24 mouse cellular contexts compared by ENCODE assay signal in genomic region chr12:25323171-25323570, GRCm38 (mm10).
"Had no signal": no experiment of that assay in that cellular context is flagged by ENCODE, and none has a peak within 500 bp of the region (broad histone marks: within the 10 kb centered on the region; RNA-seq: fewer than 3 reads in every experiment).

No protein-coding gene starts in this region.

- H3K27ac ChIP-seq: heart, adult 2 months; hindbrain, embryonic 10.5 days; hindbrain, embryonic 12.5 days; hindbrain, embryonic 14.5 days; intestine, embryonic 15.5 days; layer of hippocampus, adult 2 months; left cerebral cortex, adult 2 months; limb, embryonic 10.5 days; limb, embryonic 12.5 days; liver, embryonic 13.5 days; liver, embryonic 15.5 days had no signal

- H3K4me3 ChIP-seq: heart, adult 2 months; heart, embryonic 12.5 days; hindbrain, embryonic 10.5 days; hindbrain, embryonic 12.5 days; intestine, embryonic 15.5 days; layer of hippocampus, adult 2 months; left cerebral cortex, adult 2 months; limb, embryonic 10.5 days; limb, embryonic 12.5 days; liver, embryonic 13.5 days; liver, embryonic 15.5 days had no signal

- H3K4me1 ChIP-seq: hindbrain, embryonic 10.5 days; hindbrain, embryonic 12.5 days; intestine, embryonic 15.5 days; limb, embryonic 10.5 days; limb, embryonic 12.5 days; liver, embryonic 13.5 days; liver, embryonic 15.5 days had no signal

- H3K9me3 ChIP-seq: heart, embryonic 12.5 days; hindbrain, embryonic 10.5 days; hindbrain, embryonic 12.5 days; intestine, embryonic 15.5 days; limb, embryonic 10.5 days; limb, embryonic 12.5 days; liver, embryonic 13.5 days; liver, embryonic 15.5 days had no signal

- H3K27me3 ChIP-seq: heart, embryonic 12.5 days; hindbrain, embryonic 12.5 days; intestine, embryonic 15.5 days; limb, embryonic 12.5 days; liver, embryonic 13.5 days; liver, embryonic 15.5 days had no signal

- DNase-seq: gastrocnemius, postnatal 14 days; gastrocnemius, postnatal 36 days; heart, adult 11 months; heart, adult 2 months; heart, postnatal 10 days; heart, postnatal 4 days; kidney, adult 18-20 months; kidney, adult 8-10 months; kidney, postnatal 10 days; kidney, postnatal 25 days; kidney, postnatal 4 days; liver; liver, embryonic 13.5 days; liver, postnatal 0 days had no signal

- H3K36me3 ChIP-seq: heart, embryonic 12.5 days; hindbrain, embryonic 10.5 days; hindbrain, embryonic 12.5 days; intestine, embryonic 15.5 days; limb, embryonic 10.5 days; limb, embryonic 12.5 days; liver, embryonic 13.5 days; liver, embryonic 15.5 days had no signal
